Mouse (Mus musculus) neural tube, embryonic 15.5 days (tissue): Measurements from ENCODE around the gene Nebl. TPM values are rescaled to one million over a fixed set of nuclear protein-coding genes. Genes with fewer than 3 reads are reported as not detected.
"Not testable (repeated sequence)": the region's sequence is repeated elsewhere in the genome, so short reads cannot be mapped to it uniquely, and the experiment has no call there.

Experiments
- ATAC-seq: fragments of 200-750 bp; cut with Nextera tagmentation; 2 replicates; pipeline ENCODE4 v1.8.0; 2017; ENCODE audit warnings: mild to moderate bottlenecking, moderate TSS enrichment, moderate library complexity; ENCODE audit not compliant: low FRiP score
- H3K27ac ChIP-seq: fragments of 300-500 bp; sonication (generic); replicated peaks from 2 replicates; pipeline ENCODE4 v1.5.1; 2015; ENCODE audit warnings: mild to moderate bottlenecking, inconsistent platforms
- H3K27me3 ChIP-seq: fragments of 300-500 bp; sonication (generic); replicated peaks from 2 replicates; pipeline ENCODE4 v1.6.1; 2015; ENCODE audit warnings: inconsistent platforms
- H3K36me3 ChIP-seq: fragments of 300-500 bp; sonication (generic); 2 replicates; pipeline ENCODE4 v1.6.1; 2015; ENCODE audit warnings: inconsistent platforms
- H3K4me1 ChIP-seq: fragments of 300-500 bp; sonication (generic); 2 replicates; pipeline ENCODE4 v1.6.1; 2015; ENCODE audit warnings: inconsistent platforms
- H3K4me2 ChIP-seq: fragments of 300-500 bp; sonication (generic); 2 replicates; pipeline ENCODE4 v1.6.1; 2015; ENCODE audit warnings: inconsistent platforms, mild to moderate bottlenecking, moderate library complexity
- H3K4me3 ChIP-seq: fragments of 300-500 bp; sonication (generic); replicated peaks from 2 replicates; pipeline ENCODE4 v1.5.1; 2015; ENCODE audit warnings: mild to moderate bottlenecking, inconsistent platforms
- H3K9ac ChIP-seq: fragments of 300-500 bp; sonication (generic); replicated peaks from 2 replicates; pipeline ENCODE4 v1.6.1; 2015; ENCODE audit warnings: mild to moderate bottlenecking, inconsistent platforms
- H3K9me3 ChIP-seq: fragments of 300-500 bp; sonication (generic); replicated peaks from 2 replicates; pipeline ENCODE4 v1.6.1; 2016; ENCODE audit warnings: inconsistent platforms
- WGBS: fragments of 180-500 bp; shearing (Covaris S2); methylation state at CpG from one replicate; pipeline ENCODE4 v1.1.7; 2015; ENCODE audit warnings: mixed read lengths; 5-methylcytosine and 5-hydroxymethylcytosine counted together
- microRNA-seq: library from miRNA; unstranded; fragments of <30 nt; microRNA quantifications from one replicate; pipeline ENCODE4, GENCODE M21; 2017
- polyA plus RNA-seq: library from polyadenylated mRNA; unstranded; fragments of >200 nt; fragmentation: Nextera tagmentation; extraction: Ambion mirVana; gene quantifications from 2 replicates; pipeline ENCODE4 v1.2.1, GENCODE M21; 2015

The Nebl gene
- polyA plus RNA-seq, 1 experiment from 2014 or later: 14.3 TPM

GRCm38 (mm10) chr2:17297496-17297895 is 433.8 kb downstream of the Nebl start:
- H3K4me1 ChIP-seq: no peaks in the 10 kb centered on the region
- H3K36me3 ChIP-seq: no peaks in the 10 kb centered on the region
- H3K4me3 ChIP-seq: no peak overlapping the region
- H3K9ac ChIP-seq: no peak overlapping the region
- no peak for ATAC-seq
- 79% methylated on average over 1 of the region's 1 CpGs for WGBS
- no peaks in the 10 kb centered on the region for H3K9me3 ChIP-seq
- H3K27me3 ChIP-seq: no peaks in the 10 kb centered on the region
- no peak overlapping the region for H3K4me2 ChIP-seq
- no peak overlapping the region for H3K27ac ChIP-seq

- H3K4me1 ChIP-seq, H3K27me3 ChIP-seq, H3K4me3 ChIP-seq, H3K9me3 ChIP-seq, H3K9ac ChIP-seq, H3K36me3 ChIP-seq, H3K4me2 ChIP-seq, H3K27ac ChIP-seq, ATAC-seq: not testable (repeated sequence)
- WGBS: 94% methylated on average over 4 of the region's 5 CpGs
These were observed 436.0 kb downstream of the Nebl start for GRCm38 (mm10) chr2:17295257-17295656.

Small RNA genes lying within 50 kb of the gene (microRNA-seq; reads per million reads assigned to microRNA genes)
- not detected for gene Mir6419
